Mouse (Mus musculus) heart, postnatal 4 days (tissue): ENCODE results near the gene Foxp1. TPM values are rescaled to one million over a fixed set of nuclear protein-coding genes. Genes with fewer than 3 reads are reported as not detected.

Experiments
- DNase-seq: peaks from one replicate; pipeline ENCODE4 v3.0.0; 2021
- total RNA-seq, 2 experiments: library from RNA; stranded (reverse); gene quantifications; 2 replicates each; pipeline ENCODE4 v1.2.3; 2021

Gene Foxp1
- total RNA-seq, 2 experiments from 2014 or later: 66.1 to 67.0 TPM

DNA sequence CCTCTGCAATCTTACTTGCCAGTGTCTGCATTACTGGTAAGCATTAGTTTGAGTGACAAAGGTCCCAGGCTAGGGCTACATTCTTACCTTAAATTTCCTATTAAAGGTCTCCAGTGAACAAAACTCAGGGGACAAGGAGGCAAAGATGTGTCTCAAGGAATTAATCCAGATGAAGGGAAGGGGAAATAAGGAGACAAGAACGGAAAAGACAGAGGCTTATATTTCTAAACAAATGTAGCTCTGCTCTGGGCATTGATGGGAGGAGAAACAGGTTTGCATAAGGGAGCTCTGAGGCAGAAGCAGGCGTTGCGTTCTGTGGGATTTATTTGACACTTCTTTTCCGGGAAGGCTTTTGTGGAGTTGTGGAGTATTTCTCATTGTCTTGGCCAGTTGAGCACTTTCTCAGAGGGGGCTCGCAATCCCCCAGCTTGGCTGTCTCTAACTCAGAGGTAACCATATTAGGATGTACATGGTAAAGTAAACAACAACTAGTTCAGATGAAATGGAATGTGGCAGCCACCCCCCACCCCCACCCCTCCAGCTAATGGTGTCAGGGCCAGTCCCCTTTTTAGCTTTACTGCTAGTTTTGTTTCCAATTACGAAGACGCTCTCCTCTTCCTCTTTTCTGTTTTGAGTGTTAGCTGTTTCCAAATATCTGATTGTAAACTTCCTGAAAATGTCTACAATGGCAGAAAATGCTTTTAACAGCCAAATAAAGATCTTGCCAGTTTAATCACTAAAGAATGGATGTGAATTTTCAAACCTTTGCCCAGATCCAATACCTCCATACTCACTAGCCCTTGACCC lies 317.5 kb downstream of the Foxp1 start:
- no peak for DNase-seq

DNA sequence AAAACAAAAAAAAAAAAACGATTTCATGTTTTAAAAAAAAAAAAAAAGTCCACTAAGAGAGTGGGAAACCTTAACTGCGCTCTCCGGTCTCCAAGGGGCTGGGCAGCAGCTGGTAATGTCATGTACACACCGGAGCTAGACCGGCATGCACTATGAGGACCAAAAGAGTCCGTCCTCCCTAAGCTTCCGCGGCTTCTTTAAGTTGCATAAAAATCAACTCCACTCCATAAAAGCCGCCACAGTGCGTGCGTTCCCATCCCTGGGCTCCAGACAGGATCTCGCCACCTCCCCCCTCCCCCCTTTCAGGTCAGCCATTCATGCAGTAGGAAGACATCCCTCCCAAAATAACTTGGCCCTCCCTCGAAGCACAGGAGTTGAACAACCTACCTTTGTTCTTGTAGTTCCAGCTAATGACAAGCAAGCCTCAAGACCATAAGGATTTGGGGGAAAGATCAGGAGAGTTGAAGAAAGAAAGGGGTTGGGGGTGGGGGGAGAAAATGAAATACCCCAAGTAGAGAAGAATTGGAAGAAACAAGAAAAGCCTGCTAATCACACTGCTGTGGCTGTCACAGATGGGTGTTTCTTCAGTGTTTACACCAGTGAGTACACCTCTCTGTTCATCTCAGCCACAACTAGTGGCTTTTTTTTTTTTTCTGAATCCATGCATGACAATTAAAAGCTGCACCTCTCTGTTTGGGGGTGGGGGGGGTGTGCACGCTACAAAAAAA lies 318.3 kb downstream of the Foxp1 start:
- peak; percentile 52 for DNase-seq

DNA sequence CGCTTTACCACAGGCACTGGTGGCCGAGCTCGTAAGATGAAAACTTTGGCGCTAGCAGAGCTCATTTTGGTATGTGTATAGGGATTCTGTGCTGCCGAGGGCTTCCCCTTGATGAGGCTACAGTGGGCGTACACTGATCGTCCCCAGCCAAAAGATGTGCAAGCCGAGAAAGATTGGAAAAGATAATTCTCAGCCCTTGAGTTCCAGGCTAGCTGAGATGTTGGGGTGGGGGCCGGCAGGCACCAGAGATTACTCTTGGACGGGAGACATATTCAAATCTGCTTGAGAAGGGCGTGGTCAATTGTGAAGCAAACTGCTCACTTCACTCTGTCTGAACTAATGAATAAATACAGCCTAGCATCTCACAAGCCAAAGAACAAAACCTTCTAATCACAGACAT lies 319.3 kb downstream of the Foxp1 start:
- no peak for DNase-seq

DNA sequence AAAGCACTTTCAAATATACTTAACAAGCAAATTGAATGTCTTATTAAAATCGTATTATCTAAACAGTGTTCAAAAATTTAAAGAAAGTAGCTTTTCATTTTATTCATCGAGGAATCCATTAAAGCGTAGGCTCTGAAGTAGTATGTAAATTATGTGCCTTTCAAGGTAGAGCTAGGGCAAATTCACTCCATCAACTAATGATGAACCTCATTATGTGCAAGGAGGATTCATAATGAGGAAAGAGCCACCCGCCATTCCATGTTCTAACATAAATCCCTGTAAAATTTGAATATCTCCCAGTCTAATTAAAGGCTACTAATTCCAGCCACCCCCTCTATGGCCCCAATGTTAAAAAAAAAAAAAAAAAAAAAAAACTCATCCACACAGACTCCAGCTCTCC lies 319.7 kb downstream of the Foxp1 start:
- no peak for DNase-seq

DNA sequence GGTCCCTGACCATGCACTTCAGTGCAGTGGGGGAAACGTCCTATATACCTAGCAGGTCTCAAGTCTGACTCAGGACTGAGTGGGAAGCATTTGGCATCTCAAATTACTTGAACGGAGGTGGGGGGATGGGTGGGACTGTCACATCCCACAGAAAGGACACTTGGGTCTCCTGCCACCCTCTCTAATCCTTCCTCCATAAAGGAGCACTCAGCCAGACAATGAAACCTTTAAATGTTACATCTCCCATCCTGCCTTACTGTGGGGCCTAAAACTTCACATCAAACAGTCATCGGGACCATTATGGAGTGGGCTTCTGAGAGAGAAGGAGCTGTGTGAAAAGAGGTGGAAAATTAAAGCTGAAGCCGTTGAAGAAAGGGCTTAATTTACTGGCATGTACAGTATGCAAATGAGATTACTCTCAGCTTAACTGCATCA lies 321.2 kb downstream of the Foxp1 start:
- no peak for DNase-seq

DNA sequence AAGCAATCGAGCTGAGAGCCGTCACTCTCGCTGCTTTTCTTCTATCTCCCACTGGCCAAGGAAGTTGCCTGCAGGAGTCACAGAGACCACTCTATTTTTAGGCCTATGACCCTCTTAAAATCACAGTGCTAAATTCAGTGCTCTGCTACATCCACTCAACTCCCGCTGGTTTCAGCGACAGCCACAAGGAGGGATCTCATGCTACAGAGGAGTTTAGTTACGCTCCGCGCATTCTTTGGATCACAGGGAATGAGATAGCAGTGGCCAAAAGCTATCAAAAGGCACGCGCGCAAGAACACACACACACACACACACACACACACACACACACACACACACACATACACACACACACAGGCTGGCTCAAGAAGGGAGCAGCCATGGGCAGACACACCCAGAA lies 321.9 kb downstream of the Foxp1 start:
- peak; percentile 53 for DNase-seq

DNA sequence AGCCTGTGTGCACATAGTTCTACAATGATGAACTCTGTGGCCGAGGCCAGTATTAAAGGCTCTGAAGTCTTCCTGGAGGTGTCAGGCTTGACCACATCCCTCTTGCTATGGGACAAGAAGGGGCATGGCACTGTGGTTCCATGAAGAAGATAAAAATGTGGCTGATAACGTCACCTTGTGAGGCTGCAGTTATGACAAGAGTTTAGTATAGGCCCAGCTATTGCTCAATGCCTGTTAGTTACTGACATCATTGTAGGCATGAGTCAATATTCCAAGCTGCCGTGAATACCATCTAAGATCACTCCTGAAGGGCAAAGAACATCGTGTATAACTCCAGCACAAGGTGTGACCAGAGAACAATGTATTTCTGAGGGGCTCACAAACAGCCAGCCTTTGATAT lies 323.2 kb downstream of the Foxp1 start:
- DNase-seq: no peak

DNA sequence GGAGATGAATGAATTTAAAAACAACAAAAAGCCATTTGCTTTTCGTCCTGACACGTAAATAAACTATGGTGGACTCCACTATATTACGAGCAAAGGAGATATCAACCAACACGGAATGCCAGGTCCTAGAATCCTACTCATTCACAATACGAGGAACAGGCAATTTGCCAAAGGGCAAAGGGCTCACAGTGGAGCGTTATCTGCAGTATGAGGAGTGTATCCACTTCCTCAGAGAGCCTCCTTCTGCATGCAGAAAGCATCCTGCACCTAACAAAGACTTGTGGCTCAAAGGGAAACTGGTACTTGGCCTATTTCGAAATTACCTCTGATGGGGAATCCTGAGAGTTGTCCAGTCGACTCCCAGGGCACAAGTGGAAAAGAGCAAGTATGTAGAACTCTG lies 328.8 kb downstream of the Foxp1 start:
- peak; percentile 51 for DNase-seq

DNA sequence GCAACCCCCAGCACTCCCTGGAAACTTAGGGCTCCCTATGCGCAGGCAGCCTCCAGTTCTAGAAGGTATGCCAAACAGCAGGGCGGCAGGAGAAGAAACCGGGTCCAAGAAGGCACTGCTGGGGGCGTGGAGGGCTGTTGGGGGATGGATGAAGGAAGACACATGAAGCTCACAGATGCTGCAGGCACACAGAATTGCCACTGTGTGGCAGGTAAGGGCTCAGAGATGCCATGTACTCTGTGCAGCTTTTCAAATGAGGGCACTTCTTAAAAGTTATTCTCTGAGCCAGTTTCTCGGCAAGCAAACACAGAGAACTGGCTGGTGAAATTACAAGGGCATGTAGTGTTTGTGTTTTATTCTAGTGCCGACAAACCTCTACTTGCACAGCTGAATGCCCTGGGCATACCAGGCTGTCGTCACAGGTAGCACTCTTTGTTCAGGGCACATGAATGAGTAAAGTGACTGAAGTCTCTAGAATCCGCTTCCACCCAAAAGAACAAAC lies 330.8 kb downstream of the Foxp1 start:
- DNase-seq: no peak

DNA sequence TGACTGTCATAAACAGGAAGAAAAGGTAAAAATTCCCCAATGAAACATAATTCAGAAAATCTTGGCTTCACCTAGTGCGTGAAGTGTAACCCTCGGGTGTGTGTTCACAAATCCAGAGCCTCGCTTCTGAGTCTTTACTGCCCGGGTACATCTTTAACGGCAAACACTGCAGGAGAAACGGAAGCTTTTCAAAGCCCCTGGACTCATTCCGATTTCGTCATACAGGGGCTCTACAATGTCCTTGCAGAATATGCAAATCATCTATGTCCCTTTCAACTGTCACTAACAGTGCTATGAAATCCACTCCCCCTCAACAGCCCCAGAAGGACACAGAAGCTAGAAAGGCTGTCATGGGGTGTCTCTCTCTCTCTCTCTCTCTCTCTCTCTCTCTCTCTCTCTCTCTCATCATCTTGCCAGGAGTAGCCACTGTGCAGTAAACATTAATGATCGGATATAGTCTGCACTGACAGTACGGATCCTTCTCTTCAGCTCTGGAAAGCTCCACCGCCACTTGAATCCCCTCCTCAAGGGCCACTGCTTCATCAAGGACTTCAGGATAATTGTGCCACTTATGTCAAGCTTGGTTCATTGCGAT lies 331.4 kb downstream of the Foxp1 start:
- DNase-seq: no peak

DNA sequence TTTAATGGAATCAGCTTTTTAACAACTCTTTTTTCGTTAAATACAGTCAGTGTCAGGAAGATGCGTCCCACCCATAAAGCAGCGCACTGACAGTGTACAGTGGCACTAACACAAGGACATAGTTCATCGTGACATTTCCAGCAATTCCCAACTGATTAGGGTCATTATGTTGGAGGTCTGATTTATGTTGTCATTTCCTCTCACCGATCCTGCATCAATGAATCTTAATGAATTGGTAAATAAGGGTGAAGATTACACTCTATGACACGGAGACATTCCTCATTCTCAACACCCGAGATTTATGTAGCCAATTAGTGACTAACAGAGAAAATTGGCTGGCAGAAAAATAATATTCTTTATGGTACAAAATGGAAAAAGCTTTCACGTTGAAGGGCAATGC lies 332.6 kb downstream of the Foxp1 start:
- DNase-seq: no peak

DNA sequence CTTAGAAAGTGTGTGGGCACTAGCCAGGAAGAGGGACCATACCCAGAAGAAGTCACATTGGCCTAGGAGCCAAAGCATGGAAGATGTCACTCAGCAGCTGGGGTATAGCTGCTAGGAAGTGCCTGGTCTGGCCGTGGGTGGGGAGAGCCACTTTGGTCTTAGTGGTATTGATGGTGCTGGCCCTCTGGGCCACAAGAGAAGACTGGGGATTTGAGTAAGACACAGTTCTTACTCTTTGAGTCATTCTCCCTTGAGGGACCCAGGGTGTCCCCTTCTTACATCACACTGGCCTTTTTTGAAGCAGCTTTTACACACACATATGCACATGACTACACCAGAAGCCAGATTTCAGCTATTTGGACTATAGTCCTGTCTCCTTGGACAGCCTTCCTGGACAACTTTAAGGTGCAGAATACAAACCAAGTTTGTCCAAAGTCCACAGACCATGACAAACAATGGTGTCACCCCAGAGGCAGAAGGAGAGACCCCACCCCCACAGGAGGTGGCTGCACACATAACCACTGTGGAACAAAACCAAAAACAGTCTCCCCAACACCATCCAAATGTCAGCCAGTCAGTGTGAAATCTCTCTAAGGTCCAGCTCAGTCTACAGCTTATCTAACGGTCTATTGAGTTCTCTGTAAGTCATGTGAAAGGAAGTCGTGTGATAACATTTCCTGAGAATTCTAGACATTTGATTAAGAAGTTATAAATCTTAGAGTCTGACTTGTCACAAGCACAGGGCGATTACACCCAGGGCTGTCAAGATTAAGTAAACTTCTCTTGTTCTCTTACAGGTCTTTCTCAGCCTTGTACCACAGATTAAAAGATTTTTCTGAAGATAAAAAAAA lies 333.9 kb downstream of the Foxp1 start:
- no peak for DNase-seq

DNA sequence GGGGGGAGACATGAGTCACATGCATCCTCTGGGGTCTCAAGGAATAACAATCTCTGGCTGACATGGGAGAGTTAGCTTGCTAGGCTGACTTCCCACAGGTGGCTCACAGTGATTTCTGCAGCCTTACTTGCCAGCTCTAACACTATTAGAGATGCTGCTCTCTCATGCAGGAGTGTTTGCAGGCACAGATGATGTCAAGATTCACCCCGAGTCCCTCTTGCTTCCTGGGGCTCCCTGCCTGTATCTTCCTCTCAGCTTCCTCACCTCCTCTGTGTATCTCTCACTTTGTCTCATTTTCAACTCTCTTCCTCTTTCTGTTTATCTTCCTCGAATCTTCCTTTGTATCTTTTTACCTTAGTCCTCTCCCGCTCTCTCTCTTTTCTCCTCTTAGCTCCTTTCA lies 334.6 kb downstream of the Foxp1 start:
- no peak for DNase-seq

DNA sequence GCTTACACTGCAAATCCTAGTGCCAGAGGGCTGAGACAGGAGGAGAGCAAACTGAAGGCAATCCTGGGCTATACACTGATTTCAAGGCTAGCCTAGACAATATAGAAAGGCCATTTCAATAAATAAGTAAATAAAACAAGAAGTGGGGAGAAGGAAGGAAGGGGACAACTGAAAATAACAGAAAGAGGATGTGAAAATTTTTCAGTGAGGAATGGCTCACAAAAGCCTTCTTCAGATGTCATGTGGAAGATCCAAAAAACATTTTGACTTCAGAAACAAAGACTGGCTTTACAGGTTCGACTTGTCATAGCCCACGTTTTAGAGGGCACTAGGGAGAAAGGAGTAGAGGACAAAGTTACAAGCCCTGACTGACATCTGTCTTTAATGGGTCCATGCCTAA lies 335.1 kb downstream of the Foxp1 start:
- DNase-seq: no peak

DNA sequence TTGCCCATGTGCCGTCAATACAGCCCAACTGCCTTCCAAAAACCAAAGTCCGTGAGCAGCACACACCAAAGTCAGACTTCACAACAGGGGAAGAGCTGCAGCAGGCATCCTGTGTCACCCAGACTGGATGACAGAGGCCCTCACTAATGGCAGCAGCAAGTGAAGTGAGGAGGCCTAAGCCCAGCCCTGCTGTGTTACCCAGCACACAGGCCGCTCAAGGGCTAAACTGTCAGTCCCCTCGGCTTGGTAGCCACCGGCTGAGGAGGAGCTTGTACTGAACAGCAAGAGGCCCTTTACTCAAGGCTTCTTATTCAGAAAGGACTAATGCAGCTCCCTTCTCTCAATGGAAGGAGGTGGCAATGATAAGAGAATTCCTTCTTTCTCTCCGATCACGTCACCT lies 336.0 kb downstream of the Foxp1 start:
- no peak for DNase-seq

DNA sequence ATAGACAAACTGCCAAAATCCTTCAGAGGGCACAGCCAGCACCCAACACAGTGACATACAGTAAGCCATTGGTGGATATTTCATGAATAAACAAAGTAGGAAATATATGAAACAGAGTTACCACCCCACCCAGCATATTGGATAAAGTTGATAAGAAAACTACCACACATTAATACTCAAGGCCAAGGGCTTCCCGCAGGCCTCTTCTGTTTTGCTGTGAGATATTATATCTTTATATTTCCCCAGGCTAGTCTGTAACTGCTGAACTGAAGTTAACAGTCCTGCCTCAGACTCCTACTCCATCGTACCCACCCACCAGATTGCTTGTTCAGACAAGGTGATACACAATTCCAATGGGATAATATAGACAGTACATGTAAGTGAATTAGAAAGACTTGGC lies 336.7 kb downstream of the Foxp1 start:
- no peak for DNase-seq

DNA sequence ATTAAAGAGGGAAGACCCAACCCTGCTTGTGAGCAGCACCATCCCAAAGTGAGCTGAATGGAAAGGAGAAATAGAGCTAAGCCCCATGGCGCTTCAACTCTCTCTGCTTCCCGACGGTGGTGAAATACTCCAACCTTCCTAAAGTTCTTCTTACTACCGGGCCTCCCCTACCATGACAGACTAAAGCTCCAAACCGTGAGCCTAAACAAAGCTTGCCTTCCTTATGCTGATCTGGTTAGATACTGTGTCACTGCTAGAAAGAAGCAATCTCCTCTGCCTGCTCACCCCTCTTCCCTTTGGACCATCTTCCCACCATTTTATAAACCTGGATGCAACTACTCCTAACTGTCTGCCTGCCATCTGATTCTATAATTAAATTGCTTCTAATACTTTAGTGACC lies 338.5 kb downstream of the Foxp1 start:
- DNase-seq: no peak

DNA sequence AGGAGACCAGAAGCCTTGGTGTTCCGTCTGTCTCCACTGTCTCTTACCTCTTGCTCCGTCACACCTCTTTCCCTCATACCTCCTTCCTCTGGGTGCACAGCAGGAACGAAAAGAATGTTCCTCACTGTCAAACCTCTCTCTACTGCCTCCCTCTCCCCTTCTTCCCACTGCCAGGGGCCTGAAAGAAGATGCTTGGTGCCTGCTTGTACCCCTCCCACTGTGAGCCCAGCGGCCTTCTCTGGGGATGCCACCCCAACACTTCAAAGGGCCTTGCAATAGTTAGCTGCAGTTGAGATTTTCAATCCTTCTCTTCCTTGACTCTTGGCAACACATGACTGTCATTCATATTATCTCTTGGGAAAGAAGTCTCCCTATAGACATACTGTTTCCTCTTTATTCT lies 339.7 kb downstream of the Foxp1 start:
- no peak for DNase-seq

DNA sequence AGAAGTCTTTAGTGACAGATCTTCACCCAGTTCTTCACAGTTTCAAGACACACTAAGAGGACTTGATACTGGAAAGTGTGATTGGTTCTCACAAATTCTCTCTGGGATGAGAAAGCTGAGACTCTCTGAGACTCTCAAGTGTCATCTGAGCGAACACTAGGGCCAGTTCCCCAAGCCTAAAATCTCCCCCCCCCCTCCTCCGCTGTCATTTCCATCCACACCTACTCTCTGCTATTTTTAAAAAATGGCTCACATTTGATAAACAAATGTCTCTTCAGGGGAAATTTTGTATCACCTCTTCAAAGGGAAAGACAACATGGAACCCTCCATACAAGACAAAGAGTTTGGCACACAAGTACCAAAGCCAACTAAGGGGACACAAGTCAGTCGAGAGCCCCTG lies 346.3 kb downstream of the Foxp1 start:
- DNase-seq: no peak

DNA sequence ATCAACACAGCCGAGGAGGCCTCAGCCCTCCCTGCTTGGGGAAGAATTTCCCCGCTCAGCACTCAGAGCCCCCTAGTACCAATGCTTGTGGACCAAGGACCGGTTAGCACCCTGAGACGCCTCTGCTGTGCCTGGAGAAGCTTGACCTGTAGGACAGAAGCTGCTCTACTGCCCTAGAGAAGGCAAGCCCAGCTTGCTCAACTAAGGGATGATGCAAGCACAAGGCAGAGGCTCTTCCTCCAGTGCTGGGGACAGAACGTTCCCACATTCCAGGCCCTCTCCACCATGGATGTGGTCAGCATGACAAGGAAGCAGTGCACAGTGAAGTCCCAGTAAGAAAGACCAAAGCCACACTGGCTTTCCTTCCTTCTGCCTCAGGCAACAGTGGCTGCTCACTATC lies 347.1 kb downstream of the Foxp1 start:
- DNase-seq: no peak

DNA sequence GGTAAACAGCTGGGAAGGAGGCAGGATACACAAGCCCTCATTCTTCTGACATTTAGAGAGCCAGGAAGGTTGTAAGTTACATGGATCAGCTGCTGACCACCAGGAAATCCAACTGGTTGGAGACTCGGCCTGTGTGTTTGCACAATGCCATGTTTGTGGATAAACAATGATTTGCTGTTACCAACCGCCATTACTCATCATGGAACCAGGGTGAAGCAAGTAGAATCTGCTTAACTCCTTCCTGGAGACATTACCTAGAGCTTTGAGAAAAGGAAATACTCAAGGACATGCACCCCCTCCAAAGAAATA lies 348.7 kb downstream of the Foxp1 start:
- no peak for DNase-seq

DNA sequence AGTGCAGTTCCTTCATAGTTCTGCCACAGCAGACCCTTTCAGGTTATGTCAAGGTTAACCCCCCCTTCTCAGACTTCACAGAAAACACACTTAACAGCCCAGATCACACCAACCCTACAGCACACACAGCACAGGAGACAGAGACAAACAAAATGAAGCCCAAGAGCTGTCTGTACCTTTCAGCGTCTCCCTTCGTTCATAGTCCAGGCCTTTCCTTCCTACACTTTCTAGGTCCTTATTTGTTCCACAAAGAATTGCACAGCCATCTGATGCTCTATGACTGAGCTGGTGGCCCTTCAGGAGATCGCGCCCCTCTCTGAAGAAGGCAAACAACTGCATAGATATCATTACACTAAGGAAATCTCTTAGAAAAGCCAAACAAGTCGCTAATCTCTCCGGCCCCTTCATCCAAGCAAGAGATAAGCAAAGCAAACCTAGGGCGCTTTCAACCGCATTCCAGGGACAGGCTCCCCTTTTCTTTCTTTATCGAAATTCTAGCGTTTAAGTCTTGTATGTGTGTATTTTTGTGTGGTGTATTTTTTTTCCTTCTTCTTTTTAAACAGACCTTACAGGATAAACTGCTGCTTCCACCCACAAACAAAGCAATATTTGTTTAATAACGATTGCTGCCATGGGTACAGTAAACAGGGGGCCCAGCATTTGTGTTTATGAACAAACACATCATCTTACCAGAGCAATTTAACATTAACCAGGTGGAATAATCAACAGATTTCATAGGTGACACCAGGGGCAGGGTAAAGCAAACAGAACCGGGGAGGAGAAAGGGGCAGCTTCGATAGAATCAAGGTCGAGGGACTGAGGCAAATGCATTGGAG lies 349.2 kb downstream of the Foxp1 start:
- no peak for DNase-seq
